Mouse (Mus musculus): Measurements from ENCODE around the gene Gm20721. TPM values are rescaled to one million over a fixed set of nuclear protein-coding genes. Genes with fewer than 3 reads are reported as not detected.

The Gm20721 gene
- total and polyA plus RNA-seq, 2 experiments from 2014 or later = 10.8 TPM; not detected in 1

GRCm38 (mm10) chr2:174342793-174343400 is 3.6 kb downstream of the Gm20721 start:
- no peak for TF ChIP-seq CTCF (IDR thresholded peaks at IDR 0.05)
- Histone ChIP-seq H3K4me3 (ENCODE audit: low read depth, low read length) (no peak overlapping the region), H3K9me3 (ENCODE audit: low read length) (no peaks in the 10 kb centered on the region), H3K4me2 (ENCODE audit: low read depth, low read length, poor library complexity, severe bottlenecking) (no peak overlapping the region), H3K36me3 (ENCODE audit: insufficient read depth, low read length) (peaks cover 21% of the 10 kb centered on the region), H3K27ac (ENCODE audit: low read depth, low read length) (peak overlapping the region; percentile 19; the same call in 1 of the 2 replicates), H3K4me1 (ENCODE audit: insufficient read depth, low read length) (peaks cover 9% of the 10 kb centered on the region), H3K27me3 (ENCODE audit: insufficient read depth, low read length) (no peaks in the 10 kb centered on the region), H3K9ac (replicated peaks; ENCODE audit: low read length, poor library complexity, severe bottlenecking) (no peak overlapping the region)
- no peak for DNase-seq (ENCODE audit: low spot score)
- 62% methylated on average over 8 of the region's 8 CpGs for WGBS
- no peak for ATAC-seq (ENCODE audit: low FRiP score)

- Histone ChIP-seq H3K9me3 (ENCODE audit: low read length) (no peaks in the 10 kb centered on the region), H3K36me3 (ENCODE audit: insufficient read depth, low read length) (peaks cover 14% of the 10 kb centered on the region), H3K27ac (ENCODE audit: low read depth, low read length) (no peak overlapping the region), H3K4me3 (ENCODE audit: low read depth, low read length) (no peak overlapping the region), H3K27me3 (ENCODE audit: insufficient read depth, low read length) (no peaks in the 10 kb centered on the region), H3K4me1 (ENCODE audit: insufficient read depth, low read length) (peaks cover 9% of the 10 kb centered on the region), H3K9ac (replicated peaks; ENCODE audit: low read length, poor library complexity, severe bottlenecking) (no peak overlapping the region), H3K4me2 (ENCODE audit: low read depth, low read length, poor library complexity, severe bottlenecking) (no peak overlapping the region)
- TF ChIP-seq CTCF (IDR thresholded peaks at IDR 0.05) = no peak
- no peak for DNase-seq (ENCODE audit: low spot score)
- ATAC-seq (ENCODE audit: low FRiP score) = no peak
- 85% methylated on average over 4 of the region's 4 CpGs for WGBS
These were observed 5.5 kb downstream of the Gm20721 start for GRCm38 (mm10) chr2:174340893-174341580.

- Histone ChIP-seq H3K27me3 (ENCODE audit: insufficient read depth, low read length) (no peaks in the 10 kb centered on the region), H3K9ac (replicated peaks; ENCODE audit: low read length, poor library complexity, severe bottlenecking) (no peak overlapping the region), H3K4me3 (ENCODE audit: low read depth, low read length) (no peak overlapping the region), H3K36me3 (ENCODE audit: insufficient read depth, low read length) (peaks cover 7% of the 10 kb centered on the region), H3K4me2 (ENCODE audit: low read depth, low read length, poor library complexity, severe bottlenecking) (no peak overlapping the region), H3K4me1 (ENCODE audit: insufficient read depth, low read length) (peaks cover 9% of the 10 kb centered on the region), H3K9me3 (ENCODE audit: low read length) (no peaks in the 10 kb centered on the region), H3K27ac (ENCODE audit: low read depth, low read length) (no peak overlapping the region)
- no peak for ATAC-seq (ENCODE audit: low FRiP score)
- no peak for TF ChIP-seq CTCF (IDR thresholded peaks at IDR 0.05)
- 86% methylated on average over 3 of the region's 3 CpGs for WGBS
- no peak for DNase-seq (ENCODE audit: low spot score)
These were observed 6.2 kb downstream of the Gm20721 start for GRCm38 (mm10) chr2:174340229-174340892.

- 95% methylated on average over 1 of the region's 1 CpGs for WGBS
These were observed 6.8 kb downstream of the Gm20721 start for GRCm38 (mm10) chr2:174339701-174340100.

GRCm38 (mm10) chr2:174337275-174337674 is 9.2 kb downstream of the Gm20721 start:
- no peak for TF ChIP-seq CTCF (IDR thresholded peaks at IDR 0.05)
- ATAC-seq (ENCODE audit: low FRiP score) (no peak), DNase-seq (ENCODE audit: low spot score) (no peak)
- Histone ChIP-seq H3K36me3 (ENCODE audit: insufficient read depth, low read length) (no peaks in the 10 kb centered on the region; the same call in 1 of the 2 replicates), H3K27me3 (ENCODE audit: insufficient read depth, low read length) (no peaks in the 10 kb centered on the region), H3K4me1 (ENCODE audit: insufficient read depth, low read length) (peaks cover 9% of the 10 kb centered on the region), H3K9me3 (ENCODE audit: low read length) (no peaks in the 10 kb centered on the region), H3K9ac (replicated peaks; ENCODE audit: low read length, poor library complexity, severe bottlenecking) (no peak overlapping the region), H3K27ac (ENCODE audit: low read depth, low read length) (no peak overlapping the region), H3K4me3 (ENCODE audit: low read depth, low read length) (no peak overlapping the region), H3K4me2 (ENCODE audit: low read depth, low read length, poor library complexity, severe bottlenecking) (no peak overlapping the region)
- 92% methylated on average over 13 of the region's 13 CpGs for WGBS

More at GRCm38 (mm10) chr2:174339701-174340100, 6.8 kb downstream of the Gm20721 start:
- no peak overlapping the region for H3K9ac ChIP-seq (replicated peaks; ENCODE audit: low read length, poor library complexity, severe bottlenecking)
- no peak overlapping the region for H3K4me2 ChIP-seq (ENCODE audit: low read depth, low read length, poor library complexity, severe bottlenecking)
- H3K27ac ChIP-seq (ENCODE audit: low read depth, low read length) = no peak overlapping the region
- DNase-seq (ENCODE audit: low spot score) (no peak), ATAC-seq (ENCODE audit: low FRiP score) (peak; percentile 33; the same call in 1 of the 2 replicates)
- peaks cover 9% of the 10 kb centered on the region for H3K4me1 ChIP-seq (ENCODE audit: insufficient read depth, low read length)
- H3K9me3 ChIP-seq (ENCODE audit: low read length) = no peaks in the 10 kb centered on the region
- no peaks in the 10 kb centered on the region for H3K27me3 ChIP-seq (ENCODE audit: insufficient read depth, low read length)
- H3K36me3 ChIP-seq (ENCODE audit: insufficient read depth, low read length) = peaks cover under 1% of the 10 kb centered on the region; the same call in 1 of the 2 replicates
- no peak for TF ChIP-seq CTCF (IDR thresholded peaks at IDR 0.05)
- H3K4me3 ChIP-seq (ENCODE audit: low read depth, low read length) = no peak overlapping the region

All from midbrain, postnatal 0 days (tissue).